Mouse (Mus musculus): ENCODE measurements at regions not wholly inside any gene's neighbourhood (a gene's known extent, or its start where the extent isn't known, plus 50 kb on each side); places are given as distances from the start of the nearest gene placed in this dataset.
A peak's percentile ranks its signal among the peaks of the same experiment; 100 is the strongest.

GRCm38 (mm10) chr12:52398511-52398975, 105.2 kb upstream of the Arhgap5 start:
- Histone ChIP-seq H3K9ac (replicated peaks; ENCODE audit: low read length) (no peak overlapping the region), H3K27me3 (ENCODE audit: insufficient read depth, low read length) (no peaks in the 10 kb centered on the region), H3K9me3 (ENCODE audit: low read length) (no peaks in the 10 kb centered on the region), H3K4me3 (ENCODE audit: low read length) (no peak overlapping the region), H3K4me2 (ENCODE audit: low read depth, low read length) (no peak overlapping the region), H3K36me3 (ENCODE audit: insufficient read depth, low read length) (no peaks in the 10 kb centered on the region), H3K27ac (no peak overlapping the region), H3K4me1 (ENCODE audit: insufficient read depth, low read length) (peaks cover 8% of the 10 kb centered on the region; the same call in 1 of the 2 replicates)
- no peak for DNase-seq (ENCODE audit: low spot score)
- TF ChIP-seq CTCF (IDR thresholded peaks at IDR 0.05; ENCODE audit: low read depth): no peak
- ATAC-seq: no peak
- 63% methylated on average over 6 of the region's 6 CpGs for WGBS

- H3K27ac ChIP-seq: no peak overlapping the region
- 82% methylated on average over 3 of the region's 3 CpGs for WGBS
- ATAC-seq (no peak), DNase-seq (ENCODE audit: low spot score) (no peak)
- H3K4me2 ChIP-seq (ENCODE audit: low read depth, low read length): no peak overlapping the region
- no peaks in the 10 kb centered on the region for H3K27me3 ChIP-seq (ENCODE audit: insufficient read depth, low read length)
- TF ChIP-seq CTCF (IDR thresholded peaks at IDR 0.05; ENCODE audit: low read depth): no peak
- no peaks in the 10 kb centered on the region for H3K9me3 ChIP-seq (ENCODE audit: low read length)
- H3K9ac ChIP-seq (replicated peaks; ENCODE audit: low read length): no peak overlapping the region
- H3K4me3 ChIP-seq (ENCODE audit: low read length): no peak overlapping the region
- H3K36me3 ChIP-seq (ENCODE audit: insufficient read depth, low read length): no peaks in the 10 kb centered on the region
- H3K4me1 ChIP-seq (ENCODE audit: insufficient read depth, low read length): peaks cover 8% of the 10 kb centered on the region; the same call in 1 of the 2 replicates
Observed at GRCm38 (mm10) chr12:52400099-52400498, 103.7 kb upstream of the Arhgap5 start.

- no peak for TF ChIP-seq CTCF (IDR thresholded peaks at IDR 0.05; ENCODE audit: low read depth)
- WGBS: 92% methylated on average over 4 of the region's 4 CpGs
- no peak overlapping the region for H3K4me3 ChIP-seq (ENCODE audit: low read length)
Observed at GRCm38 (mm10) chr12:52402711-52403110, 101.1 kb upstream of the Arhgap5 start.

GRCm38 (mm10) chr12:52406386-52406785, 97.4 kb upstream of the Arhgap5 start:
- Histone ChIP-seq H3K27ac (no peak overlapping the region), H3K9me3 (ENCODE audit: low read length) (no peaks in the 10 kb centered on the region), H3K27me3 (ENCODE audit: insufficient read depth, low read length) (no peaks in the 10 kb centered on the region), H3K4me1 (ENCODE audit: insufficient read depth, low read length) (no peaks in the 10 kb centered on the region), H3K4me3 (ENCODE audit: low read length) (no peak overlapping the region), H3K9ac (replicated peaks; ENCODE audit: low read length) (no peak overlapping the region), H3K36me3 (ENCODE audit: insufficient read depth, low read length) (no peaks in the 10 kb centered on the region), H3K4me2 (ENCODE audit: low read depth, low read length) (no peak overlapping the region)
- ATAC-seq (no peak), DNase-seq (ENCODE audit: low spot score) (no peak)
- TF ChIP-seq CTCF (IDR thresholded peaks at IDR 0.05; ENCODE audit: low read depth): no peak
- WGBS: 73% methylated on average over 6 of the region's 6 CpGs

More at GRCm38 (mm10) chr12:52402711-52403110, 101.1 kb upstream of the Arhgap5 start:
- H3K27ac ChIP-seq: no peak overlapping the region
- no peaks in the 10 kb centered on the region for H3K27me3 ChIP-seq (ENCODE audit: insufficient read depth, low read length)
- H3K9me3 ChIP-seq (ENCODE audit: low read length): no peaks in the 10 kb centered on the region
- DNase-seq (ENCODE audit: low spot score): no peak
- H3K36me3 ChIP-seq (ENCODE audit: insufficient read depth, low read length): no peaks in the 10 kb centered on the region
- no peak for ATAC-seq
- no peak overlapping the region for H3K9ac ChIP-seq (replicated peaks; ENCODE audit: low read length)
- H3K4me2 ChIP-seq (ENCODE audit: low read depth, low read length): no peak overlapping the region
- no peaks in the 10 kb centered on the region for H3K4me1 ChIP-seq (ENCODE audit: insufficient read depth, low read length)

- WGBS: 95% methylated on average over 8 of the region's 8 CpGs
- DNase-seq (ENCODE audit: low spot score): no peak
- H3K9ac ChIP-seq (replicated peaks; ENCODE audit: low read length): no peak overlapping the region
Observed at GRCm38 (mm10) chr12:52408307-52408895, 95.4 kb upstream of the Arhgap5 start.

GRCm38 (mm10) chr12:52409221-52409620, 94.6 kb upstream of the Arhgap5 start:
- H3K4me3 ChIP-seq (ENCODE audit: low read length): no peak overlapping the region
- H3K9ac ChIP-seq (replicated peaks; ENCODE audit: low read length): no peak overlapping the region
- H3K27me3 ChIP-seq (ENCODE audit: insufficient read depth, low read length): no peaks in the 10 kb centered on the region
- DNase-seq (ENCODE audit: low spot score) (no peak), ATAC-seq (no peak)
- H3K27ac ChIP-seq: no peak overlapping the region
- no peaks in the 10 kb centered on the region for H3K9me3 ChIP-seq (ENCODE audit: low read length)
- H3K36me3 ChIP-seq (ENCODE audit: insufficient read depth, low read length): no peaks in the 10 kb centered on the region
- H3K4me1 ChIP-seq (ENCODE audit: insufficient read depth, low read length): no peaks in the 10 kb centered on the region
- WGBS: 85% methylated on average over 3 of the region's 3 CpGs
- no peak for TF ChIP-seq CTCF (IDR thresholded peaks at IDR 0.05; ENCODE audit: low read depth)
- no peak overlapping the region for H3K4me2 ChIP-seq (ENCODE audit: low read depth, low read length)

More at GRCm38 (mm10) chr12:52408307-52408895, 95.4 kb upstream of the Arhgap5 start:
- Histone ChIP-seq H3K4me2 (ENCODE audit: low read depth, low read length) (no peak overlapping the region), H3K27me3 (ENCODE audit: insufficient read depth, low read length) (no peaks in the 10 kb centered on the region), H3K9me3 (ENCODE audit: low read length) (no peaks in the 10 kb centered on the region), H3K4me3 (ENCODE audit: low read length) (no peak overlapping the region), H3K4me1 (ENCODE audit: insufficient read depth, low read length) (no peaks in the 10 kb centered on the region), H3K36me3 (ENCODE audit: insufficient read depth, low read length) (no peaks in the 10 kb centered on the region), H3K27ac (no peak overlapping the region)
- ATAC-seq: no peak
- peak; percentile 19; the same call in 1 of the 2 replicates for TF ChIP-seq CTCF (IDR thresholded peaks at IDR 0.05; ENCODE audit: low read depth)

DNA sequence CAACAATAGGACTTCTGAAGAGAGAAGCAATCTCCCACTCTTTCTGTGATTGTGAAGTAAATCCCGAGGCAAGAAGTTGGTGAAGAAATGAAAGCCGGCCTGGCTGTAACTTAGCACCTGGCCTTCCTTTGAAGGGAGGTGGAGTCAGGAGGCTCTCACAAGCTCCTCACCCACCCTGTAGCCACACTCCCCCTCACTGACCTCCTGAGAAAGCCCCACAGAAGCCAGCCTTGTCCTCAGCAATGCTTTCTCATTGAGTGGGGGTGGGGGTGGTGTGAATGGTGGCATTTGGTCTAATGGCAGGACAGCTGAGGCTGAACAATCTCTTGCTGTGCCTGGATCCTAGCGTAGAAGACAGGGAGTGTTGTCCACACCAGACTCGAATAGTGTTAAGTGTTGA, 91.6 kb upstream of the Arhgap5 start:
- no peak overlapping the region for H3K4me2 ChIP-seq (ENCODE audit: low read depth, low read length)
- no peaks in the 10 kb centered on the region for H3K4me1 ChIP-seq (ENCODE audit: insufficient read depth, low read length)
- H3K9me3 ChIP-seq (ENCODE audit: low read length): no peaks in the 10 kb centered on the region
- no peak overlapping the region for H3K9ac ChIP-seq (replicated peaks; ENCODE audit: low read length)
- WGBS: 77% methylated on average over 4 of the region's 4 CpGs
- H3K36me3 ChIP-seq (ENCODE audit: insufficient read depth, low read length): no peaks in the 10 kb centered on the region
- H3K27ac ChIP-seq: 0 out of 2 replicates have a peak overlapping the region, but pooled peaks have one; percentile 57
- H3K27me3 ChIP-seq (ENCODE audit: insufficient read depth, low read length): no peaks in the 10 kb centered on the region
- H3K4me3 ChIP-seq (ENCODE audit: low read length): no peak overlapping the region
- no peak for TF ChIP-seq CTCF (IDR thresholded peaks at IDR 0.05; ENCODE audit: low read depth)
- ATAC-seq: no peak
- no peak for DNase-seq (ENCODE audit: low spot score)

All from hindbrain, postnatal 0 days (tissue).